Mouse (Mus musculus) thymus, adult 2 months (tissue): ENCODE data around the gene Arhgef40.

Source experiments
- CTCF ChIP-seq: fragments of 200-500 bp; IDR thresholded peaks from 2 replicates; pipeline ENCODE4 v1.5.1; 2012; ENCODE audit warnings: mild to moderate bottlenecking, control low read depth, low read length, moderate library complexity, borderline replicate concordance; ENCODE audit not compliant: control insufficient read depth, poor library complexity, insufficient read depth; ENCODE audit errors: extremely low read depth
- POLR2A ChIP-seq: fragments of 200-500 bp; IDR thresholded peaks from 2 replicates; pipeline ENCODE4 v1.6.1; 2012; ENCODE audit warnings: mild to moderate bottlenecking, low read length, control low read depth, moderate library complexity; ENCODE audit not compliant: control insufficient read depth, poor library complexity, insufficient read depth; ENCODE audit errors: extremely low read depth

DNA sequence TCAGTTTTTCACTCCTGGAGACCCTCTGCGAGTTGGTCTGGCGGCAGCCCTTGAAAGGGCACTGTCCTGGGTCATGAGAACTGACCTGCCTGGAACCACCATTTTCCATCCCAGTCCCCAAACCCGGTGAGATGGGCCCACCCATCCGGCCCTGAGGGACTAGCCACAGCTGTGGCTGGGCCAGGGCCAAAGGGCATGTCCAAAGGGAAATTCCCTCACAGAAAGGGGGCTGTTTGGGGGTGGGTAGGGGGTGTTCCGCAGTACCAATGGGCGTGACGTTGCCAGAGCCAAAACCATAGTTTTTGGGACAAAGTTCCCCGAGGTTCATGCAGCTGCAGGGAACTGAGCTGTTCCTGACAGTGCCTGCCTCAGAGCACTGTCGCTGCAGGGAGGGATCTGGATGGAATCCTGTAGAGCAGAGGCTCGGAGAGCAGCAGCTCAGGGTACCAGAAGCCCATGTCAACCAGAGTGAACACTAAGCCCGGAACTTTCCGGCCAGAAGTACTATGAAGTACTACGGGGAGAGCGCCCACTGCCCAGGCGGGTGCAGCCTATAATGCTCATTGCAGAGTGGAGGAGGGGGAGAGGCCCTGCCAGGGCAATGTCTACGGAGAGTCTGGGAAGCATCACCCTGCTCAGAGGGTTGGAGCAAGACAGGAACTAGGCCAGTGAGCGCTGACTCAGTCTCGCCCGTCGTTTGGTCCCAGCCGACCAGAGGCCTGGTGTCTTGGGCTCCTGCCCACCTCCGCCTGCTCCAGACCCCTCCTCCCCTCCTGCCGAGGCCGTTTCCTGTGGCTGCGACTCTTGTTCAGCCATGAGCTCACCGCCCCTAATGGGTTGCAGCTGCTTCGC lies 1.0 kb downstream of the Arhgef40 start:
- TF ChIP-seq CTCF (no peak), POLR2A (no peak)
